Mouse (Mus musculus): ENCODE results near the gene Fam81b.

- TF ChIP-seq POLR2A (IDR thresholded peaks at IDR 0.05; ENCODE audit: control insufficient read depth, low read depth, low read length): no peak
- TF ChIP-seq CTCF (IDR thresholded peaks at IDR 0.05; ENCODE audit: control insufficient read depth, insufficient read depth, insufficient replicate concordance, low read depth, low read length): no peak
Observed at GRCm38 (mm10) chr13:76157508-76157907, 147.4 kb downstream of the Fam81b start.
